Mouse (Mus musculus) stomach, postnatal 0 days (tissue): ENCODE results near the gene Alox8.

ENCODE experiments used
- CTCF ChIP-seq: IDR thresholded peaks from 2 replicates; pipeline ENCODE4 v1.5.1; 2016; ENCODE audit warnings: antibody characterized with exemption, low read depth, mild to moderate bottlenecking, moderate library complexity
- EP300 ChIP-seq: optimal IDR thresholded peaks from 2 replicates; pipeline ENCODE3; 2016; ENCODE audit warnings: antibody characterized with exemption

GRCm38 (mm10) chr11:69150444-69150843 is 47.2 kb downstream of the Alox8 start:
- TF ChIP-seq CTCF = peak; percentile 78
- no peak for TF ChIP-seq EP300
